Mouse (Mus musculus) hindbrain, postnatal 0 days (tissue): Measurements from ENCODE around the gene Ptn. TPM values are rescaled to one million over a fixed set of nuclear protein-coding genes. Genes with fewer than 3 reads are reported as not detected.
A peak's percentile ranks its signal among the peaks of the same experiment; 100 is the strongest.

Experiments
- ATAC-seq: fragments of 200-750 bp; cut with Nextera tagmentation; 2 replicates; pipeline ENCODE4 v1.8.0; 2017; ENCODE audit warnings: mild to moderate bottlenecking, moderate TSS enrichment, moderate library complexity
- DNase-seq: peaks from one replicate; pipeline ENCODE4 v3.0.0-alpha.2; 2015; ENCODE audit warnings: low spot score
- H3K27ac ChIP-seq: fragments of 300-500 bp; sonication (generic); 2 replicates; pipeline ENCODE4 v1.5.1; 2014; ENCODE audit warnings: mild to moderate bottlenecking
- H3K27me3 ChIP-seq: fragments of 300-500 bp; sonication (generic); 2 replicates; pipeline ENCODE4 v1.6.1; 2014; ENCODE audit warnings: low read length, mixed read lengths; ENCODE audit not compliant: insufficient read depth
- H3K36me3 ChIP-seq: fragments of 300-500 bp; sonication (generic); 2 replicates; pipeline ENCODE4 v1.6.1; 2014; ENCODE audit warnings: low read length, mixed read lengths; ENCODE audit not compliant: insufficient read depth
- H3K4me1 ChIP-seq: fragments of 300-500 bp; sonication (generic); 2 replicates; pipeline ENCODE4 v1.6.1; 2014; ENCODE audit warnings: antibody characterized with exemption, low read length, mixed read lengths; ENCODE audit not compliant: insufficient read depth
- H3K4me2 ChIP-seq: fragments of 300-500 bp; sonication (generic); 2 replicates; pipeline ENCODE4 v1.6.1; 2014; ENCODE audit warnings: low read depth, mild to moderate bottlenecking, low read length, moderate library complexity, mixed read lengths
- H3K4me3 ChIP-seq: fragments of 300-500 bp; sonication (generic); 2 replicates; pipeline ENCODE4 v1.5.1; 2014; ENCODE audit warnings: low read length
- H3K9ac ChIP-seq: fragments of 300-500 bp; sonication (generic); replicated peaks from 2 replicates; pipeline ENCODE4 v1.6.1; 2014; ENCODE audit warnings: mild to moderate bottlenecking, low read length, moderate library complexity, mixed read lengths
- H3K9me3 ChIP-seq: fragments of 300-500 bp; sonication (generic); 2 replicates; pipeline ENCODE4 v1.6.1; 2016; ENCODE audit warnings: low read length, mixed read lengths
- CTCF ChIP-seq: IDR thresholded peaks from 2 replicates; pipeline ENCODE4 v1.5.1; 2016; ENCODE audit warnings: antibody characterized with exemption, control low read depth, low read depth
- WGBS: fragments of 180-500 bp; shearing (Covaris S2); extraction: QIAGEN DNeasy Blood & Tissue Kit; methylation state at CpG from one replicate; pipeline ENCODE4 v1.1.7; 2014; 5-methylcytosine and 5-hydroxymethylcytosine counted together
- polyA plus RNA-seq: library from polyadenylated mRNA; unstranded; fragments of >200 nt; fragmentation: Nextera tagmentation; extraction: Ambion mirVana; gene quantifications from 2 replicates; pipeline ENCODE4 v1.2.1, GENCODE M21; 2015
- total RNA-seq: library from RNA; depleted of rRNA; stranded (reverse); fragments of >200 nt; gene quantifications from 2 replicates; pipeline ENCODE4 v1.2.3, GENCODE M21; 2014

Ptn gene
- total and polyA plus RNA-seq, 2 experiments from 2014 or later, result 403 to 1,251 TPM

- H3K4me1 ChIP-seq, result peaks cover 9% of the 10 kb centered on the region
- H3K27ac ChIP-seq, result peak overlapping the region; percentile 92
- H3K9me3 ChIP-seq, result no peaks in the 10 kb centered on the region
- WGBS, result 13% methylated on average over 7 of the region's 7 CpGs
- no peaks in the 10 kb centered on the region for H3K36me3 ChIP-seq
- H3K27me3 ChIP-seq, result no peaks in the 10 kb centered on the region
- no peak for TF ChIP-seq CTCF
- H3K4me3 ChIP-seq, result peak overlapping the region; percentile 76
- H3K4me2 ChIP-seq, result peak overlapping the region; percentile 78
- no peak for ATAC-seq
- no peak for DNase-seq
- H3K9ac ChIP-seq, result peak overlapping the region; percentile 86
Observed at GRCm38 (mm10) chr6:36808306-36809058, 1.5 kb downstream of the Ptn start.

DNA sequence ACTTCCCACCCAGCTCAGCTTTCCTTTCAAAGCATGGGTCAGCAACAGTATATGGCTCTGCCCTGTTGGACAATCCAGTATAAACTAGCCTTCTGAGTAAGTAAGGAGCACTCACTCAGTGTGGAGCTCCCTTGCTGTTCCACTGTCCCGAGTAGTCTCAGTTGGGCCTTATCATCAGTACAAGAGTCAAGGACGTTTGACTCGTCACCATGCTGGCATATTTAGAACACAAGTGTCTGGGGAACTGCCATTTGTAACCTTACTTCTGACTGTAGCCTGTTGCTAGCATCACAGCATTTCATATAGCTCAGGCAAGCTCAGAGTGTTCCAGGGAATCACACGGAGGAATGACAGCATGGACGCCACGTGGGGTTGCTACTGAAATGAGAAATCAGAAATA lies 3.1 kb downstream of the Ptn start:
- no peaks in the 10 kb centered on the region for H3K36me3 ChIP-seq
- peak overlapping the region; percentile 78 for H3K4me2 ChIP-seq
- no peak for ATAC-seq
- no peak overlapping the region for H3K9ac ChIP-seq
- no peak for TF ChIP-seq CTCF
- no peaks in the 10 kb centered on the region for H3K9me3 ChIP-seq
- H3K4me1 ChIP-seq, result peaks cover 9% of the 10 kb centered on the region
- 0 out of 2 replicates have a peak overlapping the region, but pooled peaks have one; percentile 2 for H3K27ac ChIP-seq
- H3K27me3 ChIP-seq, result no peaks in the 10 kb centered on the region
- peak overlapping the region; percentile 76 for H3K4me3 ChIP-seq
- WGBS, result 53% methylated on average over 6 of the region's 6 CpGs
- DNase-seq, result no peak

DNA sequence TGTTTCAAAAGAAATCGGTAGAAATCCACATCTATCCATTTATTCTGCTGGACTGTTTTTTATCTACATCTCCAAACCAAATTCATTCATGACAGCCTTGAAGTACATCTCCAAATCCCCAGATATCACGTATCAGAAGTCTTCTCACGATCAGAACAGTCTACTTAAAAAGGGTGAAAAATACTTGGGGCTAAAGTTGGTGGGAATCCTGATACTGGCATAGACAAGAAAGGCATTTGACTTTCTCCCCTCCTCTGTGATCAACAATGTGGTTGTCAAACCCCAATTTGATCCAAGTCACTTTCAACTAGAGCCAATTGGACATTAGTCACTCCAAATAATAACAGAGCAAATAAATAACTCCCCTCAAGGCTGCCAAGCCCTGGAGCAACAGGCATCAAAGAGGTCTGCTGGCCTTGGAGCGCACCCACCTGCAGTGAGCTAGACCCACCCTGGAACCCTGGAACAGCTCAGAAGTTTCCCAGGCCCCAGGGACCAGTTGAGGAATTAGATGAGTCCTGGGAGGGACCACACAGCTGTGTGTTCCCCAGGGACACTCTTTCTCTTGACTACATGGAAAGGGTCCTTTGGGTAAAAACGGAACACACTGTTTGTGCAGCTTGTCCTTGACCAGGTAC lies 9.6 kb downstream of the Ptn start:
- WGBS, result 42% methylated on average over 5 of the region's 5 CpGs
- H3K27ac ChIP-seq, result peak overlapping the region; percentile 68

DNA sequence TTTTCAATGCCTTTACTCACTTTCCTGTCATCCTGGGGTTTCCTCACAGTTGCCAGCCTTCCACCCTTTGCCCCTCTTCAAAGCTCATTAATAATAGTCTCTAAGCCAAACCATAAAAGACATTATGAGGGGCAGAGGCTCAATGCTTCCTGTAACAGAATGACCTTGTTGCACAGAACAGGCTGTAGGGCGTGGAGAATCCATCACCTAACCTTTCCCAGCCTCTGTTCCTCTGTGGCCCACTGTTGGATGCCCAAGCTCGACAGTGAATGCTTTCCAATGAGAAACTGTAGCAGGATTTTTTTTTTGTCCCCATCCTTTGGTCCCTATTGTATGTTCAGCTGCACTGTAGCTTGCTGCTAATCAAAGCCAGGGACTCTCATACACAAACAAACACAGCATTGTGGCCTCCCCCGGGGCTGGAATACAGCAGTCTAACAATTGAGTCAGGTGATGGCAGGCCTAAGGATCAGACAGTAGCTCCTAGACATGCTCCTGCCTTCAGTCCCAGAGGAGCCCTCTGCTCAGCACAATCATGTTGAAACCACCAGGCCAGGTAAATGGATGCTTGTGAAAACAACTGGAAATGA lies 12.9 kb downstream of the Ptn start:
- Histone ChIP-seq H3K27ac (peak overlapping the region; percentile 38), H3K36me3 (no peaks in the 10 kb centered on the region), H3K4me3 (no peak overlapping the region), H3K4me1 (peaks cover 5% of the 10 kb centered on the region; the same call in 1 of the 2 replicates), H3K4me2 (no peak overlapping the region), H3K9ac (no peak overlapping the region), H3K9me3 (no peaks in the 10 kb centered on the region), H3K27me3 (no peaks in the 10 kb centered on the region)
- DNase-seq (no peak), ATAC-seq (peak; percentile 50; the same call in 1 of the 2 replicates)
- TF ChIP-seq CTCF, result no peak
- 20% methylated on average over 3 of the region's 3 CpGs for WGBS

More for the DNA sequence above, 9.6 kb downstream of the Ptn start:
- H3K27me3 ChIP-seq, result no peaks in the 10 kb centered on the region
- no peak overlapping the region for H3K9ac ChIP-seq
- H3K4me2 ChIP-seq, result peak overlapping the region; percentile 19
- DNase-seq (peak; percentile 55), ATAC-seq (peak; percentile 75)
- H3K4me3 ChIP-seq, result no peak overlapping the region
- no peaks in the 10 kb centered on the region for H3K36me3 ChIP-seq
- TF ChIP-seq CTCF, result no peak
- no peaks in the 10 kb centered on the region for H3K9me3 ChIP-seq
- no peaks in the 10 kb centered on the region; the same call in 1 of the 2 replicates for H3K4me1 ChIP-seq

GRCm38 (mm10) chr6:36794535-36794934 lies 15.5 kb downstream of the Ptn start:
- ATAC-seq, result no peak
- no peak overlapping the region for H3K9ac ChIP-seq
- peak overlapping the region; percentile 74 for H3K27ac ChIP-seq
- no peak overlapping the region for H3K4me3 ChIP-seq
- WGBS, result 79% methylated on average over 4 of the region's 4 CpGs
- DNase-seq, result no peak
- peak; percentile 57 for TF ChIP-seq CTCF
- H3K4me2 ChIP-seq, result no peak overlapping the region
- no peaks in the 10 kb centered on the region for H3K27me3 ChIP-seq
- no peaks in the 10 kb centered on the region for H3K9me3 ChIP-seq
- no peaks in the 10 kb centered on the region for H3K36me3 ChIP-seq
- H3K4me1 ChIP-seq, result peaks cover 9% of the 10 kb centered on the region

- 28% methylated on average over 5 of the region's 5 CpGs for WGBS
- Histone ChIP-seq H3K27ac (peak overlapping the region; percentile 74), H3K4me1 (peaks cover 15% of the 10 kb centered on the region), H3K9ac (no peak overlapping the region), H3K9me3 (no peaks in the 10 kb centered on the region), H3K4me2 (no peak overlapping the region), H3K4me3 (no peak overlapping the region), H3K36me3 (no peaks in the 10 kb centered on the region), H3K27me3 (no peaks in the 10 kb centered on the region)
- no peak for TF ChIP-seq CTCF
- DNase-seq (peak; percentile 71), ATAC-seq (peak; percentile 73)
Observed at GRCm38 (mm10) chr6:36793775-36794174, 16.2 kb downstream of the Ptn start.
